Mouse (Mus musculus): ENCODE data around the gene Thada. TPM values are rescaled to one million over a fixed set of nuclear protein-coding genes. Genes with fewer than 3 reads are reported as not detected.

Thada gene
- polyA plus RNA-seq, 1 experiment from 2014 or later = 7.8 TPM

GRCm38 (mm10) chr17:84390026-84390425, 76.0 kb downstream of the Thada start:
- H3K4me1 ChIP-seq = no peaks in the 10 kb centered on the region
- no peak overlapping the region for H3K9ac ChIP-seq
- peaks cover 48% of the 10 kb centered on the region for H3K36me3 ChIP-seq
- 86% methylated on average over 2 of the region's 2 CpGs for WGBS (ENCODE audit: insufficient replicate concordance)
- no peaks in the 10 kb centered on the region for H3K27me3 ChIP-seq (replicated peaks)
- H3K27ac ChIP-seq = no peak overlapping the region
- H3K4me2 ChIP-seq = no peak overlapping the region
- H3K9me3 ChIP-seq (replicated peaks) = no peaks in the 10 kb centered on the region
- no peak overlapping the region for H3K4me3 ChIP-seq
- no peak for ATAC-seq

GRCm38 (mm10) chr17:84386176-84386575, 79.8 kb downstream of the Thada start:
- ATAC-seq = no peak
- whole genome bisulfite sequencing (ENCODE audit: insufficient replicate concordance) = 75% methylated on average over 4 of the region's 4 CpGs
- Histone ChIP-seq H3K4me3 (no peak overlapping the region), H3K27ac (no peak overlapping the region), H3K4me2 (no peak overlapping the region), H3K4me1 (no peaks in the 10 kb centered on the region), H3K9ac (no peak overlapping the region), H3K36me3 (peaks cover 67% of the 10 kb centered on the region), H3K27me3 (replicated peaks) (no peaks in the 10 kb centered on the region), H3K9me3 (replicated peaks) (no peaks in the 10 kb centered on the region)

GRCm38 (mm10) chr17:84385696-84386095, 80.3 kb downstream of the Thada start:
- H3K9me3 ChIP-seq (replicated peaks) = no peaks in the 10 kb centered on the region
- H3K27ac ChIP-seq = no peak overlapping the region
- peaks cover 72% of the 10 kb centered on the region for H3K36me3 ChIP-seq
- no peak overlapping the region for H3K4me3 ChIP-seq
- 82% methylated on average over 6 of the region's 6 CpGs for WGBS (ENCODE audit: insufficient replicate concordance)
- H3K4me2 ChIP-seq = no peak overlapping the region
- no peaks in the 10 kb centered on the region for H3K4me1 ChIP-seq
- no peaks in the 10 kb centered on the region for H3K27me3 ChIP-seq (replicated peaks)
- H3K9ac ChIP-seq = no peak overlapping the region
- no peak for ATAC-seq

GRCm38 (mm10) chr17:84384661-84385060, 81.3 kb downstream of the Thada start:
- Histone ChIP-seq H3K4me1 (no peaks in the 10 kb centered on the region), H3K27me3 (replicated peaks) (no peaks in the 10 kb centered on the region), H3K36me3 (peaks cover 71% of the 10 kb centered on the region), H3K9ac (no peak overlapping the region), H3K4me3 (no peak overlapping the region), H3K9me3 (replicated peaks) (no peaks in the 10 kb centered on the region), H3K4me2 (no peak overlapping the region), H3K27ac (no peak overlapping the region)
- no peak for ATAC-seq

- Histone ChIP-seq H3K27ac (no peak overlapping the region), H3K4me2 (no peak overlapping the region), H3K36me3 (peaks cover 58% of the 10 kb centered on the region), H3K4me1 (no peaks in the 10 kb centered on the region), H3K9me3 (replicated peaks) (no peaks in the 10 kb centered on the region), H3K27me3 (replicated peaks) (no peaks in the 10 kb centered on the region), H3K9ac (no peak overlapping the region), H3K4me3 (no peak overlapping the region)
- no peak for ATAC-seq
- WGBS (ENCODE audit: insufficient replicate concordance) = 85% methylated on average over 9 of the region's 9 CpGs
Measured at GRCm38 (mm10) chr17:84380340-84380739, 85.7 kb downstream of the Thada start.

- Histone ChIP-seq H3K27ac (no peak overlapping the region), H3K36me3 (peaks cover 29% of the 10 kb centered on the region), H3K27me3 (replicated peaks) (no peaks in the 10 kb centered on the region), H3K4me2 (no peak overlapping the region), H3K4me3 (no peak overlapping the region), H3K9ac (no peak overlapping the region), H3K9me3 (replicated peaks) (no peaks in the 10 kb centered on the region), H3K4me1 (no peaks in the 10 kb centered on the region)
- 82% methylated on average over 4 of the region's 4 CpGs for WGBS (ENCODE audit: insufficient replicate concordance)
- ATAC-seq = no peak
Measured at GRCm38 (mm10) chr17:84376882-84377281, 89.1 kb downstream of the Thada start.

GRCm38 (mm10) chr17:84372411-84373045, 93.5 kb downstream of the Thada start:
- ATAC-seq = no peak
- Histone ChIP-seq H3K27ac (no peak overlapping the region), H3K36me3 (peaks cover 34% of the 10 kb centered on the region), H3K9me3 (replicated peaks) (no peaks in the 10 kb centered on the region), H3K4me1 (no peaks in the 10 kb centered on the region), H3K27me3 (replicated peaks) (no peaks in the 10 kb centered on the region), H3K9ac (no peak overlapping the region), H3K4me2 (no peak overlapping the region), H3K4me3 (no peak overlapping the region)
- WGBS (ENCODE audit: insufficient replicate concordance) = 80% methylated on average over 6 of the region's 6 CpGs

GRCm38 (mm10) chr17:84370385-84370784, 95.6 kb downstream of the Thada start:
- WGBS (ENCODE audit: insufficient replicate concordance) = 86% methylated on average over 5 of the region's 5 CpGs
- Histone ChIP-seq H3K4me1 (peaks cover 4% of the 10 kb centered on the region; the same call in 1 of the 2 replicates), H3K4me2 (no peak overlapping the region), H3K36me3 (peaks cover 28% of the 10 kb centered on the region), H3K9ac (no peak overlapping the region), H3K4me3 (no peak overlapping the region), H3K27ac (no peak overlapping the region), H3K27me3 (replicated peaks) (no peaks in the 10 kb centered on the region), H3K9me3 (replicated peaks) (no peaks in the 10 kb centered on the region)
- no peak for ATAC-seq

- ATAC-seq = no peak
- WGBS (ENCODE audit: insufficient replicate concordance) = 68% methylated on average over 3 of the region's 3 CpGs
- Histone ChIP-seq H3K4me1 (peaks cover 4% of the 10 kb centered on the region; the same call in 1 of the 2 replicates), H3K4me3 (no peak overlapping the region), H3K9ac (no peak overlapping the region), H3K36me3 (peaks cover 26% of the 10 kb centered on the region), H3K27me3 (replicated peaks) (no peaks in the 10 kb centered on the region), H3K9me3 (replicated peaks) (no peaks in the 10 kb centered on the region), H3K27ac (no peak overlapping the region), H3K4me2 (no peak overlapping the region)
Measured at GRCm38 (mm10) chr17:84369769-84370168, 96.2 kb downstream of the Thada start.

GRCm38 (mm10) chr17:84368213-84369014, 97.6 kb downstream of the Thada start:
- Histone ChIP-seq H3K4me3 (no peak overlapping the region), H3K9ac (no peak overlapping the region), H3K4me2 (no peak overlapping the region), H3K27me3 (replicated peaks) (no peaks in the 10 kb centered on the region), H3K4me1 (peaks cover 4% of the 10 kb centered on the region; the same call in 1 of the 2 replicates), H3K9me3 (replicated peaks) (no peaks in the 10 kb centered on the region), H3K27ac (no peak overlapping the region), H3K36me3 (peaks cover 36% of the 10 kb centered on the region)
- WGBS (ENCODE audit: insufficient replicate concordance) = 78% methylated on average over 11 of the region's 11 CpGs
- ATAC-seq = no peak

GRCm38 (mm10) chr17:84367663-84368062, 98.3 kb downstream of the Thada start:
- no peak overlapping the region for H3K4me2 ChIP-seq
- no peaks in the 10 kb centered on the region for H3K9me3 ChIP-seq (replicated peaks)
- WGBS (ENCODE audit: insufficient replicate concordance) = 73% methylated on average over 3 of the region's 3 CpGs
- no peak overlapping the region for H3K27ac ChIP-seq
- H3K9ac ChIP-seq = no peak overlapping the region
- peaks cover 38% of the 10 kb centered on the region for H3K36me3 ChIP-seq
- no peak for ATAC-seq
- H3K4me3 ChIP-seq = no peak overlapping the region
- H3K27me3 ChIP-seq (replicated peaks) = no peaks in the 10 kb centered on the region
- peaks cover 4% of the 10 kb centered on the region; the same call in 1 of the 2 replicates for H3K4me1 ChIP-seq

GRCm38 (mm10) chr17:84365791-84366301, 100.2 kb downstream of the Thada start:
- no peak overlapping the region for H3K4me3 ChIP-seq
- ATAC-seq = no peak
- no peak overlapping the region for H3K27ac ChIP-seq
- no peak overlapping the region for H3K9ac ChIP-seq
- peaks cover 39% of the 10 kb centered on the region for H3K36me3 ChIP-seq
- no peaks in the 10 kb centered on the region for H3K9me3 ChIP-seq (replicated peaks)
- WGBS (ENCODE audit: insufficient replicate concordance) = 71% methylated on average over 6 of the region's 6 CpGs
- H3K4me2 ChIP-seq = no peak overlapping the region
- peaks cover 4% of the 10 kb centered on the region; the same call in 1 of the 2 replicates for H3K4me1 ChIP-seq
- no peaks in the 10 kb centered on the region for H3K27me3 ChIP-seq (replicated peaks)

Measured in liver, embryonic 12.5 days (tissue).